Mouse (Mus musculus): ENCODE measurements around the gene 1700029P11Rik.

1700029P11Rik gene

GRCm38 (mm10) chr15:81980321-81980720 is at the start of gene 1700029P11Rik:
TSS of gene 1700029P11Rik (plus strand) at chr15:81980540.
- DNase-seq = no peak

- DNase-seq = no peak
Measured at GRCm38 (mm10) chr15:81932951-81933470, 47.3 kb upstream of the 1700029P11Rik start.

- no peak for DNase-seq
Measured at GRCm38 (mm10) chr15:81933986-81934385, 46.4 kb upstream of the 1700029P11Rik start.

- no peak for DNase-seq
Measured at GRCm38 (mm10) chr15:81935869-81936637, 44.3 kb upstream of the 1700029P11Rik start.

GRCm38 (mm10) chr15:81936679-81937078 is 43.7 kb upstream of the 1700029P11Rik start, which contains the start of gene Csdc2:
TSS of gene Csdc2 (plus strand) at chr15:81936759.
- DNase-seq = peak; percentile 82

- DNase-seq = peak; percentile 75
Measured at GRCm38 (mm10) chr15:81937098-81937972, 43.0 kb upstream of the 1700029P11Rik start.

GRCm38 (mm10) chr15:81938246-81938645 is 42.1 kb upstream of the 1700029P11Rik start:
- DNase-seq = peak; percentile 80

GRCm38 (mm10) chr15:81939157-81939715 is 41.1 kb upstream of the 1700029P11Rik start:
- no peak for DNase-seq

- DNase-seq = no peak
Measured at GRCm38 (mm10) chr15:81939774-81940173, 40.6 kb upstream of the 1700029P11Rik start.

- no peak for DNase-seq
Measured at GRCm38 (mm10) chr15:81940219-81940618, 40.1 kb upstream of the 1700029P11Rik start.

- DNase-seq = no peak
Measured at GRCm38 (mm10) chr15:81941010-81941409, 39.3 kb upstream of the 1700029P11Rik start.

GRCm38 (mm10) chr15:81943176-81943749 is 37.1 kb upstream of the 1700029P11Rik start:
- DNase-seq = no peak

GRCm38 (mm10) chr15:81949076-81949475 is 31.3 kb upstream of the 1700029P11Rik start:
- no peak for DNase-seq

GRCm38 (mm10) chr15:81949476-81950131 is 30.7 kb upstream of the 1700029P11Rik start:
- DNase-seq = no peak

GRCm38 (mm10) chr15:81950716-81951115 is 29.6 kb upstream of the 1700029P11Rik start:
- no peak for DNase-seq

GRCm38 (mm10) chr15:81951159-81951558 is 29.2 kb upstream of the 1700029P11Rik start:
- no peak for DNase-seq

- no peak for DNase-seq
Measured at GRCm38 (mm10) chr15:81952310-81952709, 28.0 kb upstream of the 1700029P11Rik start.

GRCm38 (mm10) chr15:81954151-81954583 is 26.2 kb upstream of the 1700029P11Rik start:
- DNase-seq = peak; percentile 81

- DNase-seq = peak; percentile 50
Measured at GRCm38 (mm10) chr15:81954716-81955115, 25.6 kb upstream of the 1700029P11Rik start.

- peak; percentile 27 for DNase-seq
Measured at GRCm38 (mm10) chr15:81955414-81955813, 24.9 kb upstream of the 1700029P11Rik start.

GRCm38 (mm10) chr15:81956457-81956856 is 23.9 kb upstream of the 1700029P11Rik start:
- peak; percentile 75 for DNase-seq

- peak; percentile 17 for DNase-seq
Measured at GRCm38 (mm10) chr15:81957598-81957997, 22.7 kb upstream of the 1700029P11Rik start.

All from cerebellum, adult 9-10 months (tissue).